Mouse (Mus musculus) left cerebral cortex, postnatal 14 days (tissue): ENCODE results near the gene Rsad1. TPM values are rescaled to one million over a fixed set of nuclear protein-coding genes. Genes with fewer than 3 reads are reported as not detected.

Experiments used
- DNase-seq, 2 experiments: peaks; one replicate each; pipeline ENCODE4 v3.0.0; 2021 to 2022; ENCODE audit warnings: low spot score in 2 of 2, mixed read lengths in 1 of 2
- intact Hi-C: fragments of 180-260 bp; cut with DNase I; formaldehyde crosslinking; loops from one replicate; pipeline ENCODE4 v1.15.1; 2025
- long read RNA-seq, 2 experiments: library from polyadenylated mRNA; stranded (forward); transcript quantifications; one replicate each; pipeline ENCODE4 v2.0.0; 2021
- total RNA-seq, 2 experiments: library from RNA; stranded (reverse); gene quantifications; 2 replicates each; pipeline ENCODE4 v1.2.3; 2021

Rsad1 gene
- total RNA-seq: 10 to 100 TPM; 16.1 to 16.8 TPM
- long read RNA-seq, experiment 1, full-length matches to known transcripts: 1 of 8 reads
- long read RNA-seq, experiment 1, partial matches to known transcripts: 4 of 8 reads
- long read RNA-seq, experiment 1, other reads (novel, unspliced or antisense): 3 of 8 reads
- long read RNA-seq, experiment 2, full-length matches to known transcripts: 2 of 9 reads
- long read RNA-seq, experiment 2, partial matches to known transcripts: 2 of 9 reads
- long read RNA-seq, experiment 2, other reads (novel, unspliced or antisense): 5 of 9 reads

GRCm38 (mm10) chr11:94548888-94549690 lies at the start of gene Rsad1:
Gene Rsad1, minus strand, starts transcription at chr11:94549255.
- intact Hi-C loops: loop anchor here (5.0 kb wide), 2 partner anchors 127 to 212 kb away; no protein-coding TSS in a partner anchor
- peak; percentile 96 to 97 for DNase-seq

- DNase-seq: no peak
- intact Hi-C loops: no loop called here
Observed at GRCm38 (mm10) chr11:94598437-94599120, 49.5 kb upstream of the Rsad1 start.

GRCm38 (mm10) chr11:94597319-94597718 lies 48.3 kb upstream of the Rsad1 start:
- intact Hi-C loops: no loop called here
- DNase-seq: no peak

- no peak for DNase-seq
- intact Hi-C loops: no loop called here
Observed at GRCm38 (mm10) chr11:94596311-94596852, 47.3 kb upstream of the Rsad1 start.

GRCm38 (mm10) chr11:94587511-94587910 lies 38.5 kb upstream of the Rsad1 start:
- intact Hi-C loops: no loop called here
- DNase-seq: no peak

- DNase-seq: no peak
- intact Hi-C loops: no loop called here
Observed at GRCm38 (mm10) chr11:94585091-94585490, 36.0 kb upstream of the Rsad1 start.

GRCm38 (mm10) chr11:94580111-94580740 lies 31.2 kb upstream of the Rsad1 start:
- intact Hi-C loops: no loop called here
- no peak for DNase-seq

GRCm38 (mm10) chr11:94576361-94576760 lies 27.3 kb upstream of the Rsad1 start:
- intact Hi-C loops: no loop called here
- DNase-seq: no peak

- intact Hi-C loops: no loop called here
Observed at GRCm38 (mm10) chr11:94575036-94575435, 26.0 kb upstream of the Rsad1 start.

GRCm38 (mm10) chr11:94574560-94574959 lies 25.5 kb upstream of the Rsad1 start:
- intact Hi-C loops: no loop called here
- no peak for DNase-seq

More at GRCm38 (mm10) chr11:94575036-94575435, 26.0 kb upstream of the Rsad1 start:
- no peak for DNase-seq

GRCm38 (mm10) chr11:94571850-94572249 lies 22.8 kb upstream of the Rsad1 start:
- no peak for DNase-seq
- intact Hi-C loops: no loop called here

GRCm38 (mm10) chr11:94570612-94571011 lies 21.6 kb upstream of the Rsad1 start:
- intact Hi-C loops: no loop called here

GRCm38 (mm10) chr11:94567326-94567725 lies 18.3 kb upstream of the Rsad1 start:
- intact Hi-C loops: no loop called here

More at GRCm38 (mm10) chr11:94570612-94571011, 21.6 kb upstream of the Rsad1 start:
- DNase-seq: no peak

GRCm38 (mm10) chr11:94566534-94566933 lies 17.5 kb upstream of the Rsad1 start:
- intact Hi-C loops: no loop called here
- no peak for DNase-seq

More at GRCm38 (mm10) chr11:94567326-94567725, 18.3 kb upstream of the Rsad1 start:
- no peak for DNase-seq

GRCm38 (mm10) chr11:94565151-94565479 lies 16.1 kb upstream of the Rsad1 start:
- DNase-seq: no peak
- intact Hi-C loops: no loop called here

- intact Hi-C loops: no loop called here
- peak in 1 of 2 experiments; percentile 44 for DNase-seq
Observed at GRCm38 (mm10) chr11:94564437-94565150, 15.5 kb upstream of the Rsad1 start, which contains the start of gene Chad. Gene Chad, plus strand, starts transcription at chr11:94565047.

GRCm38 (mm10) chr11:94563821-94564220 lies 14.8 kb upstream of the Rsad1 start:
- DNase-seq: no peak
- intact Hi-C loops: no loop called here

- intact Hi-C loops: no loop called here
Observed at GRCm38 (mm10) chr11:94563383-94563782, 14.3 kb upstream of the Rsad1 start.

GRCm38 (mm10) chr11:94558226-94558625 lies 9.2 kb upstream of the Rsad1 start:
- intact Hi-C loops: no loop called here

More at GRCm38 (mm10) chr11:94563383-94563782, 14.3 kb upstream of the Rsad1 start:
- no peak for DNase-seq

More at GRCm38 (mm10) chr11:94558226-94558625, 9.2 kb upstream of the Rsad1 start:
- DNase-seq: peak; percentile 51 to 80
